Mouse (Mus musculus) lung, embryonic 14.5 days (tissue): ENCODE measurements around the gene Slit1. TPM values are rescaled to one million over a fixed set of nuclear protein-coding genes. Genes with fewer than 3 reads are reported as not detected.

Experiments
- ATAC-seq: fragments of 200-750 bp; cut with Nextera tagmentation; 2 replicates; pipeline ENCODE4 v1.8.0; 2017; ENCODE audit warnings: mild to moderate bottlenecking, moderate TSS enrichment, moderate library complexity; ENCODE audit not compliant: insufficient read depth
- DNase-seq: peaks from one replicate; pipeline ENCODE4 v3.0.0-alpha.2; 2015
- H3K27ac ChIP-seq: fragments of 300-500 bp; sonication (generic); 2 replicates; pipeline ENCODE4 v1.5.1; 2014; ENCODE audit warnings: low read depth, mild to moderate bottlenecking, moderate library complexity
- H3K27me3 ChIP-seq: fragments of 300-500 bp; sonication (generic); 2 replicates; pipeline ENCODE4 v1.6.1; 2014; ENCODE audit warnings: low read length, control low read depth; ENCODE audit not compliant: insufficient read depth
- H3K36me3 ChIP-seq: fragments of 300-500 bp; sonication (generic); 2 replicates; pipeline ENCODE4 v1.6.1; 2014; ENCODE audit warnings: control low read depth; ENCODE audit not compliant: insufficient read depth
- H3K4me1 ChIP-seq: fragments of 300-500 bp; sonication (generic); 2 replicates; pipeline ENCODE4 v1.6.1; 2014; ENCODE audit warnings: antibody characterized with exemption, control low read depth; ENCODE audit not compliant: insufficient read depth
- H3K4me2 ChIP-seq: fragments of 300-500 bp; sonication (generic); 2 replicates; pipeline ENCODE4 v1.6.1; 2014; ENCODE audit warnings: mild to moderate bottlenecking
- H3K4me3 ChIP-seq: fragments of 300-500 bp; sonication (generic); 2 replicates; pipeline ENCODE4 v1.5.1; 2014; ENCODE audit warnings: low read depth, low read length
- H3K9ac ChIP-seq: fragments of 300-500 bp; sonication (generic); 2 replicates; pipeline ENCODE4 v1.6.1; 2014
- H3K9me3 ChIP-seq: fragments of 300-500 bp; sonication (generic); 2 replicates; pipeline ENCODE4 v1.6.1; 2016; ENCODE audit warnings: low read depth, low read length, control low read depth
- CTCF ChIP-seq: IDR thresholded peaks from 2 replicates; pipeline ENCODE4 v1.5.1; 2016; ENCODE audit warnings: antibody characterized with exemption, low read depth
- WGBS: fragments of 180-500 bp; shearing (Covaris S2); extraction: QIAGEN DNeasy Blood & Tissue Kit; methylation state at CpG from one replicate; pipeline ENCODE4 v1.1.7; 2014; 5-methylcytosine and 5-hydroxymethylcytosine counted together
- polyA plus RNA-seq: library from polyadenylated mRNA; unstranded; fragments of >200 nt; fragmentation: Nextera tagmentation; extraction: Ambion mirVana; gene quantifications from 2 replicates; pipeline ENCODE4 v1.2.1, GENCODE M21; 2014

Slit1 gene
- polyA plus RNA-seq, 1 experiment from 2014 or later = 0.24 TPM

GRCm38 (mm10) chr19:41766628-41767027, 23.2 kb upstream of the Slit1 start:
- ATAC-seq = peak; percentile 75
- no peak overlapping the region for H3K27ac ChIP-seq

GRCm38 (mm10) chr19:41763870-41764660, 20.6 kb upstream of the Slit1 start:
- Histone ChIP-seq H3K9ac (no peak overlapping the region), H3K4me2 (no peak overlapping the region), H3K27ac (no peak overlapping the region), H3K4me3 (no peak overlapping the region), H3K27me3 (no peaks in the 10 kb centered on the region), H3K36me3 (peaks cover 18% of the 10 kb centered on the region; the same call in 1 of the 2 replicates), H3K9me3 (no peaks in the 10 kb centered on the region), H3K4me1 (no peaks in the 10 kb centered on the region)
- peak; percentile 97 for TF ChIP-seq CTCF
- WGBS = 27% methylated on average over 12 of the region's 12 CpGs
- peak; percentile 79 for ATAC-seq
- DNase-seq = peak; percentile 97

More at GRCm38 (mm10) chr19:41766628-41767027, 23.2 kb upstream of the Slit1 start:
- Histone ChIP-seq H3K36me3 (peaks cover 36% of the 10 kb centered on the region; the same call in 1 of the 2 replicates), H3K4me1 (no peaks in the 10 kb centered on the region), H3K27me3 (no peaks in the 10 kb centered on the region), H3K4me2 (no peak overlapping the region), H3K9me3 (no peaks in the 10 kb centered on the region), H3K4me3 (no peak overlapping the region), H3K9ac (no peak overlapping the region)
- no peak for TF ChIP-seq CTCF
- WGBS = 69% methylated on average over 5 of the region's 5 CpGs
- DNase-seq = peak; percentile 67

GRCm38 (mm10) chr19:41761529-41761928, 18.1 kb upstream of the Slit1 start:
- Histone ChIP-seq H3K4me1 (no peaks in the 10 kb centered on the region), H3K36me3 (no peaks in the 10 kb centered on the region), H3K4me3 (no peak overlapping the region), H3K27ac (no peak overlapping the region), H3K27me3 (no peaks in the 10 kb centered on the region), H3K9me3 (no peaks in the 10 kb centered on the region), H3K9ac (no peak overlapping the region), H3K4me2 (no peak overlapping the region)
- DNase-seq = peak; percentile 74
- no peak for ATAC-seq
- peak; percentile 81 for TF ChIP-seq CTCF
- WGBS = 29% methylated on average over 9 of the region's 9 CpGs

GRCm38 (mm10) chr19:41759765-41760164, 16.3 kb upstream of the Slit1 start:
- Histone ChIP-seq H3K4me2 (no peak overlapping the region), H3K4me1 (no peaks in the 10 kb centered on the region), H3K27ac (no peak overlapping the region), H3K9me3 (no peaks in the 10 kb centered on the region), H3K4me3 (no peak overlapping the region), H3K36me3 (no peaks in the 10 kb centered on the region), H3K27me3 (no peaks in the 10 kb centered on the region), H3K9ac (no peak overlapping the region)
- no peak for DNase-seq
- peak; percentile 24; the same call in 1 of the 2 replicates for TF ChIP-seq CTCF
- ATAC-seq = no peak
- WGBS = 76% methylated on average over 6 of the region's 6 CpGs

- Histone ChIP-seq H3K36me3 (no peaks in the 10 kb centered on the region), H3K4me1 (no peaks in the 10 kb centered on the region), H3K27ac (no peak overlapping the region), H3K4me3 (no peak overlapping the region), H3K9ac (no peak overlapping the region), H3K9me3 (no peaks in the 10 kb centered on the region), H3K27me3 (no peaks in the 10 kb centered on the region), H3K4me2 (no peak overlapping the region)
- DNase-seq (no peak), ATAC-seq (no peak)
- WGBS = 81% methylated on average over 5 of the region's 5 CpGs
- TF ChIP-seq CTCF = no peak
Observed at GRCm38 (mm10) chr19:41759270-41759669, 15.8 kb upstream of the Slit1 start.

GRCm38 (mm10) chr19:41754760-41755159, 11.3 kb upstream of the Slit1 start:
- H3K9me3 ChIP-seq = no peaks in the 10 kb centered on the region
- no peaks in the 10 kb centered on the region for H3K4me1 ChIP-seq
- ATAC-seq = no peak
- 76% methylated on average over 15 of the region's 15 CpGs for whole genome bisulfite sequencing
- H3K27me3 ChIP-seq = no peaks in the 10 kb centered on the region
- DNase-seq = no peak
- TF ChIP-seq CTCF = no peak
- no peak overlapping the region for H3K27ac ChIP-seq
- no peak overlapping the region for H3K4me3 ChIP-seq
- H3K4me2 ChIP-seq = no peak overlapping the region
- H3K36me3 ChIP-seq = no peaks in the 10 kb centered on the region
- no peak overlapping the region for H3K9ac ChIP-seq

- no peaks in the 10 kb centered on the region for H3K27me3 ChIP-seq
- ATAC-seq (no peak), DNase-seq (no peak)
- H3K9ac ChIP-seq = no peak overlapping the region
- H3K36me3 ChIP-seq = no peaks in the 10 kb centered on the region
- 73% methylated on average over 11 of the region's 11 CpGs for WGBS
- H3K4me1 ChIP-seq = no peaks in the 10 kb centered on the region
- no peak for TF ChIP-seq CTCF
- no peak overlapping the region for H3K27ac ChIP-seq
- no peaks in the 10 kb centered on the region for H3K9me3 ChIP-seq
- no peak overlapping the region for H3K4me3 ChIP-seq
- H3K4me2 ChIP-seq = no peak overlapping the region
Observed at GRCm38 (mm10) chr19:41751906-41752305, 8.4 kb upstream of the Slit1 start.
